Mouse (Mus musculus) 3T3-L1 (cell line): ENCODE measurements around the gene Ykt6.
"Not testable (repeated sequence)": the region's sequence is repeated elsewhere in the genome, so short reads cannot be mapped to it uniquely, and the experiment has no call there.

Experiments used
- DNase-seq: peaks from one replicate; pipeline ENCODE4 v3.0.0-alpha.2; 2015; ENCODE audit warnings: low read depth, low spot score

Ykt6 gene

GRCm38 (mm10) chr11:5990910-5991309 lies 35.4 kb downstream of the Ykt6 start:
- peak; percentile 84 for DNase-seq

- no peak for DNase-seq
Measured at GRCm38 (mm10) chr11:5994212-5994611, 38.7 kb downstream of the Ykt6 start.

GRCm38 (mm10) chr11:5994880-5995279 lies 39.4 kb downstream of the Ykt6 start:
- DNase-seq: no peak

- peak; percentile 92 for DNase-seq
Measured at GRCm38 (mm10) chr11:5995989-5996388, 40.5 kb downstream of the Ykt6 start.

- DNase-seq: no peak
Measured at GRCm38 (mm10) chr11:5998472-5998871, 43.0 kb downstream of the Ykt6 start.

- peak; percentile 92 for DNase-seq
Measured at GRCm38 (mm10) chr11:5999832-6000771, 44.6 kb downstream of the Ykt6 start.

GRCm38 (mm10) chr11:6000961-6001682 lies 45.6 kb downstream of the Ykt6 start:
- no peak for DNase-seq

- peak; percentile 56 for DNase-seq
Measured at GRCm38 (mm10) chr11:6001981-6002649, 46.6 kb downstream of the Ykt6 start.

GRCm38 (mm10) chr11:6003046-6003639 lies 47.6 kb downstream of the Ykt6 start:
- DNase-seq: peak; percentile 29

- not testable (repeated sequence) for DNase-seq
Measured at GRCm38 (mm10) chr11:6005374-6006043, 50.0 kb downstream of the Ykt6 start.

- not testable (repeated sequence) for DNase-seq
Measured at GRCm38 (mm10) chr11:6006351-6007009, 51.0 kb downstream of the Ykt6 start.

GRCm38 (mm10) chr11:6007010-6007778 lies 51.7 kb downstream of the Ykt6 start:
- DNase-seq: not testable (repeated sequence)

- DNase-seq: not testable (repeated sequence)
Measured at GRCm38 (mm10) chr11:6007779-6008128, 52.3 kb downstream of the Ykt6 start.

- DNase-seq: not testable (repeated sequence)
Measured at GRCm38 (mm10) chr11:6010751-6011482, 55.4 kb downstream of the Ykt6 start.

GRCm38 (mm10) chr11:6011879-6012278 lies 56.4 kb downstream of the Ykt6 start:
- no peak for DNase-seq

- peak; percentile 31 for DNase-seq
Measured at GRCm38 (mm10) chr11:6013359-6013758, 57.9 kb downstream of the Ykt6 start.

GRCm38 (mm10) chr11:6015011-6015431 lies 59.5 kb downstream of the Ykt6 start:
- no peak for DNase-seq

GRCm38 (mm10) chr11:6016368-6016767 lies 60.9 kb downstream of the Ykt6 start:
- peak; percentile 41 for DNase-seq

- no peak for DNase-seq
Measured at GRCm38 (mm10) chr11:6016797-6017395, 61.4 kb downstream of the Ykt6 start.
